Mouse (Mus musculus) adrenal gland, postnatal 36 days (tissue): Measurements from ENCODE around the gene Cdr2. TPM values are rescaled to one million over a fixed set of nuclear protein-coding genes. Genes with fewer than 3 reads are reported as not detected.
A peak's percentile ranks its signal among the peaks of the same experiment; 100 is the strongest.
"Not testable (repeated sequence)": the region's sequence is repeated elsewhere in the genome, so short reads cannot be mapped to it uniquely, and the experiment has no call there.

Experiments used
- DNase-seq, 2 experiments: peaks; one replicate each; pipeline ENCODE4 v3.0.0; 2021; ENCODE audit warnings: mixed read lengths in 1 of 2
- total RNA-seq, 2 experiments: library from RNA; stranded (reverse); gene quantifications; 2 replicates each; pipeline ENCODE4 v1.2.3; 2021

Gene Cdr2
- total RNA-seq, 2 experiments from 2014 or later, result 4.9 to 15.0 TPM

DNA sequence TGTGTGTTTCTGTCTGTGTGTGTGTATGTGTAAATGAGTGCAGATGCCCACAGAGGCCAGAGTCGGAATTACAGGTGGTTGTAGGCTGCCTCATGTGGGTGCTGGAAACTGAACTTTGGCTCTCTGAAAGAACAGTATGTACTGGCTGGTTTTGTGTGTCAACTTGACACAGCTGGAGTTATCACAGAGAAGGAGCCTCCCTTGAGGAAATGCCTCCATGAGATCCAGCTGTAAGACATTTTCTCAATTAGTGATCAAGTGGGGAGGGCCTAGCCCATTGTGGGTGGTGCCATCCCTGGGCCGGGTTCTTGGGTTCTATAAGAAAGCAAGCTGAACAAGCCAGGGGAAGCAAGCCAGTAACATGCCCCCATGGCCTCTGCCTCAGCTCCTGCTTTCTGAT, 9.6 kb downstream of the Cdr2 start:
- not testable (repeated sequence) for DNase-seq

DNA sequence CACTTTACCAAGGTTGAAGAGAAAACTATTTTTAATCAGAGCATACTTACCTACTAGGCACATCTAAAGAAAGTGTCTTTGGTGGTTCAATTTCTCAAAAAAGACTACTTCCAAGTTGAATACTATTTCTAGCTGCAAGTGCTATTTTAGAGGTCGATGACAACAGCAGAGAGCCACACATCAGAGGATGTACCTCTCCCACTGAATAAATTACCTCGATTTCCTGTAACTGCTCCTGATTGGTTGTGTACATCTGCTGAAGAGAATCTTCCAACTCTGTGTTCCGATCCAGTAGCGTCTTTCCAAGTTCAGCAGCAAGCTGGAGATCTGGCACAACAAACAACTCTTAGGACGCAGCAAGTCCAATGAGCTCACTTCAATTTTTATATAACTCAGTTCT, 12.0 kb downstream of the Cdr2 start:
- DNase-seq, result no peak

DNA sequence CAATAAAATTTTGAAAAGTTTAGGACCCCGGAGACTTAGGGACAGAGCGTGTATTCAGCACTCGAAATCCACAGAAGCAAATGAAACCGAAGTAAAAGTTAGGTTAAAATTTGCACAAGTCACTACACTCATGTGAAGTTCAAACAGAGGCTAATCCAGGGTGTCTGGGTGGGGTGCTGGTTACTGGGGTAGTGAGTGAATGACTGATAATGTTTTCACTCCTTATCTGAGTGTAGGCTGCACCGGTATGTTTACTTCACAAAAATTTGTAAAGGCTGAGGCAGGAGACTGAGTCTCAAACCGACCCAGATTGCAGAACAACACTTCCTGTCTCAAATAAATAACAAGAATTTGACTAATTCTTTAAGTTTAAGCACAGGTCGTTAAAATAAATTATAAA, 12.9 kb downstream of the Cdr2 start:
- DNase-seq, result no peak

DNA sequence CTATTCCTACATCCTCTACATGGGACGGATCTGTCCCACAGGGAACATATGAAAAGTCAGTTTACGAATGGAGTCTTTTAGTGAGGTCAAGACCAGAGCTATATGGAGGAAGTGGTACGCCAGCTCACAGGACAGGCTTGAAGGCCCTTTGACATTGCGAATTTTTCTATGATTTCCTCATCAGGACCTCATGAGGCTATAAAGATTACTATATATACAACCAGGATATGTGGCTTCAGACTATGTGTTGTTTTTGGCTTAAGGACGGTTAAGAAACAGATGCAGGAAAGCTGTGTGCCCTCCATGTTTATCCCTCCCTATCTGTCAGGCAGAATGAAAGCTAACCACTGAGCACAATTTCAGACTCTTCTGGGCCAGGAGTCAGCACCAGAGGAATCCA, 19.0 kb downstream of the Cdr2 start:
- no peak for DNase-seq

DNA sequence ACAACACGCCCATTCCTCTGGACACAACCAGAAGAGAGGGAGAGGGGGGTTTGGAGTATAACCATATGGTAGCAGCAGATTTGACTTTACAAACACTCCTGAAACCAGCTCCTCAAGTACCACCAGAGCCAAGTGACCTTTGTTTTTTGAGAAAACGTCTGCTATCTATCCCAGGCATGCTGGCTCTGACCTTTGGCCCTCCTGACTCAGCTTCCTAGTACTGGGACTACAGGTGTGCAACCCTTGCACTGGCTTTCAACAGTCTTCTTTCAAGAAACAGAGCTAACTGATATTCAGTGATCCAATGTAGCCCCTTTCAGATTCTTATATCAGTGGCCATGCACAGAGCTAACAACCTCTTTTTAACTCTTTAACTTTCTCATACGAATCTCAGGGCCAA, 20.2 kb downstream of the Cdr2 start:
- DNase-seq, result no peak

DNA sequence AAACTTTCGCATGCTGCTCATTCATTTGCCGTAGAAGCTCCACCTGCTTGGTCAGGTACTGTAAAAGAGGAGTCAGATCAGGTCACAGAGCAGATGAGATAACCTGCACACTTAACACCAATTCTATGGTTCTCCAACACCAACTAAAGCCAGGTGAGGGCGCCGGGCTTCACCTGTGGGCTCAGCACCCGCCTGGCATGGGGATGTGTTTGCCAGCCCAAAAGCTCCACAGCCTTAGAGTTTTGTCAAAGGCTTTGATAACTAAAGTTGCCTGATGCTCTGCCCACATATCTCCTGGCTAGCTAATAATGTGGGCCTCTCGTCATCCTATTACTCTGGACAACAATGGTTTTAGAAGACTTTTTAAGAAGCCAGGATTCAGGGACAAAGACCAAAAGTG, 21.5 kb downstream of the Cdr2 start:
- DNase-seq, result peak in 1 of 2 experiments; percentile 11

DNA sequence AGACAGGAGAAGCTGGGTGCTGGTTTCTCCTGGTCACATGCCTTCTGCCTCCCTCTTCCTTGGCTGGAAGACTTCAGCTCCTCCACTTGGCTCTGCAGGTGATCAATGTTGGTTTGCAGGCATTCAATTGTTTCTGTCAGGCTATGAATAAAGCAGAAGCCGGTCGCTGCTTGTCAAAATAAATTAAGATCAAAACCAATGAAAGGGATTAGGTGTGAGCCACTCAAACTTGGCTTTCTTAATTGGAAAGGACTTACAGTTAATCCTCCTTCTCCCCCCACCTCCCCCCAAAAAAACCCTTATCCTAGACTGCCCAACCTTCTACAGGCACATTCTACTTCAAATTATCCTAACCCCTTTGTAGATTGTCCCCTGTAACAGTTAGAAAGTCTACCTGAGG, 22.0 kb downstream of the Cdr2 start:
- DNase-seq, result no peak

DNA sequence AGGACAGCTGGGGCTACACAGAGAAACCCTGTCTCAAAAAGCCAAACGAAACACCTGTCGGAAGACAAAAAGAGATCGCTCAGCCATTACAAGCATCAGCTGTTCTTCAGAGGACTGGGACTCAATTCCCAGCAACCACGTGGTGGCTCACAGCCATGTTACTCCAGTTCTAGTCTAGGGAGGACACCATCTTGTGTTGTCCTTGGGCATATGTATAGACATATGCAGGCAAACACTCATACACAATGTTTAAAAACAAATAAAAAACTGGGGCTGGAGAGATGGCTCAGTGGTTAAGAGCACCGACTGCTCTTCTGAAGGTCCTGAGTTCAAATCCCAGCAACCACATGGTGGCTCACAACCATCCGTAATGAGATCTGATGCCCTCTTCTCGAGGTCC, 28.5 kb downstream of the Cdr2 start:
- not testable (repeated sequence) for DNase-seq

DNA sequence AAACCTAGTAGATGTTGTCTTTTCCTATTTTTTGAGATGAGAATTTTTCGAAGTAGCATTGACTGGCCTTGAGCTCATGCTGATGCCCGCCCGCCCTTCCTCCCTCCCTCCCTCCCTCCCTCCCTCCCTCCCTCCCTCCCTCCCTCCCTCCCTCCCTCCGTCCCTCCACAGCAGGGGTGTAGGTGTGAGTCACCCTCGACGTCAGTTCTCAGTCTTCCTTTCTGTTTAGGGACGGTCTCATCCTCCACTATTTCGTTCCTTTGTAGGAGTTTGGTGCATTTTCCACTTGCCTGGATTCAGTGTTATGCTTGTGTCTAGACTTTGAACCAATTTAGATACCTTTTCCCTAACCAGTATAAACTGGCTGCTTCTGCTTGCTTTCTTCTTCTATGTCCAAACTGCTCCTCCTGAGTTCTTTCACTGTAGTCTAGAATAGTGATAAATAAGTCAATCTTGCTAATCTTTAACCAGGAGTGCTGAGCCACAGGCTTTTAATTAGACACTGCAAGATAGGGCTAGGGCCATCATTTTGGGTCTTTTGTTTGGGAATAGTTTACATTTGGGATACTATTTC, 38.1 kb downstream of the Cdr2 start:
- peak; percentile 43 to 65 for DNase-seq

DNA sequence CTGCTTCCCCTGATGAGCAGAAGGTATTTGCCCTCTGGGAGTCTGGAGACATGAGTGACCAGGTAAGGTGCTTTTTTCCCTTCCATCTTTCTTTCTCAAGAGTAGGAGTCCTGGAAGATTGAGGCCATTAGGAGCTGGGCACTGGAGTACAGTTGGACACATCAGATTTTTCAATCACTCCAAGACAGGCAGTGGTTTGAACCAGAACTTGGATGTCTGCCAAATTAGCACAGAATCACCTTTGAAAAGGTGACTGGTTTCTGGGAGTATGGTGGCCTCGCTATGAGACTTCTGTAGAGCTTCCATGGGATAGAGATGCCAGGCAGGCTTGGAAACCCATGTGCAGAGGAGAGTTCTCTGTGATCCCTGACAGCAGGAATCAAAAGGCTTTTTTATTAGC, 39.6 kb downstream of the Cdr2 start:
- no peak for DNase-seq

DNA sequence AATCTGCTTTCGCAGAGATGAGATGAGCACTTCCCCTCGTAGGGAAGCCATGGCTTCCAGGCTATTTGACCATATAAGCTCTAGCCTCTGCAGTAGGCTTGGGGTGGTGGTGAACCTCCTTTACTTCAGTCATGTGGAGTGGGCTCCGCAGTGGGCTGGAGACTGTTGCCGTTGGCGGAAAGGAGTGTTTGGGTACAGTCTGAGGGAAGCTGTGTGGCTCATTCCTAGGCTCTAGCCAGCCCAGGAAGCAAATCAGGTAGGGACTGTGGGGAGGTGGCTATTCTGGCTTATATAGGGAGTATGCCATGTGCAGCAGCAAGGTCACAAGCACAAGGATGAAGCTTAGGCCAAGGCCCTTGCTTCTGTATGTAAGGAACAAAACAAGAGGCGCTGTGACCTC, 40.9 kb downstream of the Cdr2 start:
- no peak for DNase-seq

DNA sequence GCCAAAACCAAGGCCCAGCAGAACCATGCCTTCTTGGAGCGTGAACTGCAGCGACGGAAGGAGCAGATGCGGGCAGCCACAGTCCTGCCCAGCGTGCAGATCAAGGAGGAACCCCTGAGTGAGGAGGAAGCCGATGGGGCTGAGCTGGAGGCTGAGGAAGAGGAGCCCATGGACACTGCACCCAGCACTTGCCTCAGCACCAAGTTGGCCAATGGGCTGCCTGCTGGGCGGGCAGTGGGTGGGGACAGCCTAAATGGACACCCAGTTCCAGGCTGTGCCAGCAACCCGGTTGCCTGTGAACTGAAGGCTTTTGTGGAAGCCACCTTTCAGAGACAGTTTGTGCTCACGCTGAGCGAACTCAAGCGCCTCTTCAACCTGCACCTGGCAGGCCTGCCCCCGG, 41.8 kb downstream of the Cdr2 start:
- peak; percentile 6 to 15 for DNase-seq

DNA sequence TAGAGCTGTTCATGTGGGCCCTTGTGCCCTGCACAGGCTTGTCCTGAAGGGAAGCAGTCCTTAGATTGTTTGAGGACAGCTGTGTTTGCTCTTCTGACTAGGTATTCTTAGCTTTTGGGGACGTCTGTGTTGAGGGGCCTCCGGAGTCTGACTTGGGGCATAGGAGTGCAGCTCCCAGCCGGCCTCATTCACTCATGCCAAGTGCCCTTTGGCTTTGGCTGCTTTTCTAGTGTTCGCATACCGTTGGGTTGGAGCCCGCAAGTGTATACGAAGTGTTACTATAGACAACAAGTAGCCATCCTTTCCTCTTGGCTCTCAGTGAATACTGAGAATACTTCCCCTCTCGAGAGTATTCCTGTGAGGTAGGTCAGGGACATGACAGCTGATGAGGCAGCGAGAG, 43.9 kb downstream of the Cdr2 start:
- no peak for DNase-seq

DNA sequence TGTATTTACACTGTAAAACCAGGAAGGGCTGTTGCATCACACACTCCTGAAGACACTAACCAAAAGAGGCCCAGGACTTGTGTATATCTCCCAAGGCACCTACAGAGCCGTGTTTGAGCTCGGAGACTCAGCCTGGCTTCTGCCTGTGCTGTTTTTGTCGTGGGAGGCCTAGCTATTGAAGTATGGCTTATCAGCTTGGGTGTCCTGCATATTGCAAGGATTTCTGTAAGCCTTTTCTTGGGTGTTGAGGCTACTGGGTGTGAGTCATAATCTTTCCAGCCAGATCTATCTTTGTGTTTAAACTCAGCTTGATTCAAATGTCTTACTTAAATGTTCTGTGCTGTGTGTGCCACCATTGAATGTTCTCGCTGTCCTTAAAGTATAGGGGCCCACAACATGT, 45.6 kb downstream of the Cdr2 start:
- no peak for DNase-seq

DNA sequence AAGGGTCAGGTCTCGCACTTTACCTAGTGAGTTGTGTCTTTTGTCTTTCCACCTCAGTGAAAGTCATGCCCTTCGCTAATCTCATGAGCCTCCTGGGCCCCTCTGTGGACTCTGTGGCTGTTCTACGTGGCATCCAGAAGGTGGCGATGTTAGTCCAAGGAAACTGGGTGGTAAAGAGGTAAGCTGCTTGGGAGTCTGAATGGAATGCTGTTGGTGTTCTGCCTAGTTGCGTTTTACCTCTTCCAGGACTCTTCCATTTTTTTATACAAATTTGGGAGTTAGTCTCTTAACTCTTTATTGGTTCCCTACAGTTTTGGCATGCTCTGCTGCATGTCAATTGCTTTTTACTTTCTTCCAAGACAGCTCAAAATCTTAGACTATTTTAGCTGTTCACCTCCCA, 47.4 kb downstream of the Cdr2 start:
- peak; percentile 41 to 62 for DNase-seq

DNA sequence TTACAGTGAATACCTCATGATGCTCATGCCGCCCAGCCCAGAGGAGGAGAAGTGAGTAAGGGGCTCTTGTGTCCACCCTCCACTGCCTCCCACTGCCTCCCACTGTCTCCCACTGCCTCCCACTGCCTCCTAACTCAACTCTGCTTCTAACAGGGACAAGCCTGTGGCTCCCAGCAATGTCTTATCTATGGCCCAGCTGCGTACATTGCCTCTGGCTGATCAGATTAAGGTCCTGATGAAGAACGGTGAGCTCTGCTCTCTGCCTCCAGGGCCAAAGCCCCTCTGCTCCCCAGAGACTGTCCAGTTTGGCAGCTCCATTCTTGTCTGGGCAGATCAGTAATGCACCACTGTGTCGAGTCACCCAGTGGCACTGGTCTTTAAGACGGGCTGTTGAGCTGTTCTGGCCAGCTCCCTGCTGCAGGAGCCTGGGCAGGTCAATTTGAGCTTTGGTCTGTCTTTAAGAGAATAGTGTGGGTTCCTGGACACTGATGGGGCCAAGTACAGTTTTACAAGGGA, 48.4 kb downstream of the Cdr2 start:
- no peak for DNase-seq

DNA sequence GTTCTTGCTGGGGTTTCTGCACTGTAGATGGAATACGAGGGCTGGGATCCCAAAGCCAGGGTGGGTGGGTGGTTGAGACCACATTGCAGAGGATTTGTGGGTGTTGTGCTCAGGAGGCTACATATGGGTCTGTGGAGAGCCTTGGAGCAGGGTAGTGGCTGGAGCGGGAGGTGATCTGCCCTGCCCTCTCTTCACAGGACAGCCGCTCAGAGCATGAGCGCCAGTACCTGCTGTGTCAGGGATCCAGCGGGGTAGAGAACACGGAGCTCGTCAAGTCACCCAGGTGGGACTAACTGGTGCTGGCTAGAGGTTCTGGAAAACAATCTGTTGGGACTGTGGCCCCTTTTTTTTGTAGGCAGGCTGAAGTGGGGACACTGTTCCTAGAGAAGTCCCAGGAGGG, 49.0 kb downstream of the Cdr2 start:
- no peak for DNase-seq

DNA sequence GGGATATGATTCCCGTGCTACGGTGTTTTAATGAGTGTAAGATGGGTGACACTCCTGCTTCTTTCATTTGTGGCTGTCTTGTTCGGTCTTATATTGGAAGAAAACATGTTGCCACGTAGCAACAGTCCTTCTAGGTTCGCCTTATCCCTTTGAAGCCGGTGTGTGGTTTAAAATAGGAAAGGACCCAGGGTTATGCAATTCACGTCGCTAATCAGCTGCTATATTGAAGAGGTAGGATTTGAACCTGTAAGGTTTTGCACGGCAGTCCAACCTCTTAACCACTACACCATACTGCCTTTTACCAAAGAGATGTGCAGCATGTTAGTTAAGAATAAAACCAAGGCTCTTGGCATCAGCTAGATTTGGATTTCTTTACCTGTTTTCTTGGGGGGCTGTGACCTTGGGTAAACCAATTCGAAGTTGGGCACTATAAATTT, 63.6 kb downstream of the Cdr2 start:
- DNase-seq, result peak; percentile 32 to 61

DNA sequence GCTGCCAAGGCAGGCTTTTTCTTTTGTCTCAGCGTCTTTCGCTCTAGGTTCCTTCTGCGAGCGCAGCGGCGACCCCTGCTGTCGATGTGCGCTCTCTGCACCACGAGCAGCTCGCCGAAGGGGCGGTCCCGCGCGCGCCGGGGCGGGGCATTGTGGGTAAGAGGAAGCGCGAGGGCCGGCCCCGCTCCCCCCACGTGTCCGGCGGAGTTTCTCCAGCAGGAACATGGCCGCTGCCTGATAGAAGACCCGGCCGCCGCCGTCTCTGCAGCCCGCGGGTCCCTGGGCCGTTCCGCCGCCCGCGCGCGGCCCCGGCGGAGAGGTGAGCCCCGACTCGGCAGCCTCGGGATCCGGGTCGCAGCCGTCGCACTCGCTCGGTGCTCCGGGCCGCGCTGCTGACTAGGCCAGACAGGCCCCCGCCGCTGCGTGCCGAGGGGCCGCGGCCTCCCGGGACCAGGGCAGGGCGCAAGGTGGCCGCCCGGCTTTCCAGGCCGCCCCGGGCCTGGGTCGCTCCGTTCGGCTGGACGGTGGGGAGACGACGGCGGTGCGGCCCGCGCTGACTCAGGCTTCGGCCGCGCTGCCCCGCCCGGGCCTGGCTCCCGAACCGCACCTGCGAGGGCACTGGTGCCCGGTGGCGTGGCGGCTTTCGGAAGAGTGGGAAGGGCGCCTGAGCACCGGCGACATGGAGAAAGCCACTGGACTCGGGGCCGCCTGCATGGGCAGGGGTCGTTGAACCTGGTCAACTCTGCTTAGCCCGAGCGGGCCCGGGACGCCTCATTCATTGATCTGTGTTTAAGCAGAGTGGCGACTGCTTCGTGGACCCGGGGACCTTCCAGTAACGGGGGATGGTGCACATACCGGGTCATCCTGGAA, 64.3 kb downstream of the Cdr2 start, which contains the start of gene Polr3e:
Gene Polr3e (plus strand): TSS at position 153 of the 870 bp plus-strand sequence.
- peak; percentile 99 to 100 for DNase-seq

DNA sequence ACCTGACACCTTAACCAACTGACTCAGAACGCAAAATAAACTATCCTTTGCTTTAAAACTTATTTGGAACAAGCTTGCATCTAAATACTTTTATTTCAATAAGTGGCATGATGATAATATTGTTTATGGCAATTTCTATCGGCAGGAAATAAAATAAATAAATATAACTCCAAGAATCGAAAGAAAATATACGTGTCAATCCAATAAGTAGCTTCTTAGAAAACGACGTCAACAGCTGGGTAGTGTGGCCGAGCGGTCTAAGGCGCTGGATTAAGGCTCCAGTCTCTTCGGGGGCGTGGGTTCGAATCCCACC, 64.9 kb downstream of the Cdr2 start:
- DNase-seq, result no peak

DNA sequence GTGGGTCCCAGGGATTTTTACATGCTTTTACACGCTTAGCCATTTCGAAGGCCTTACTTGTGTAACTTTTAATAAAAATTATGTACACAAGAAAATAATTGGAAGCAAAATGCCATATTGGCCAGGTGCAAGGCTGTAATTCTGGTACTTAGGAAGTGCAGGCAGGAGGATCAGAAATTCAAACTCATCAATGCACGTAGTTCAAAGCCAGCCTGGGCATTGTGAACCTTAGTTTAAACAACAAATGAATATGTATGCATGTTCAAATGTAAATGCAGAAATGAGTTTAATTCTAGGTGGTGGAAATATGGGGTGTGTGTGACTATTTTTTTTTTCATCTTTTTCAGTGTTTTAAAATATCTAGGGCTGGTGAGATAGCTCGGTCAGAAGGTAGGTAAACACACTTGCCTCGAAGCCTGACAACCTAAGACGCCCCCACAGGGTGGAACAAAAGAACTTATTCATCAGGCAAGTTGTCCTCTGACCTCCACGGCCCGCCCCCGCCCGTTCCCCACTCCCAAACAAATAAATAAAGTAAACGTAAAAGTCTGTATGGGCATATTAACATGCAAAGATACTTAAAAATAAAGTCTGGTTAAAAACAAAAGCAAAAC, 65.7 kb downstream of the Cdr2 start:
- DNase-seq, result no peak

DNA sequence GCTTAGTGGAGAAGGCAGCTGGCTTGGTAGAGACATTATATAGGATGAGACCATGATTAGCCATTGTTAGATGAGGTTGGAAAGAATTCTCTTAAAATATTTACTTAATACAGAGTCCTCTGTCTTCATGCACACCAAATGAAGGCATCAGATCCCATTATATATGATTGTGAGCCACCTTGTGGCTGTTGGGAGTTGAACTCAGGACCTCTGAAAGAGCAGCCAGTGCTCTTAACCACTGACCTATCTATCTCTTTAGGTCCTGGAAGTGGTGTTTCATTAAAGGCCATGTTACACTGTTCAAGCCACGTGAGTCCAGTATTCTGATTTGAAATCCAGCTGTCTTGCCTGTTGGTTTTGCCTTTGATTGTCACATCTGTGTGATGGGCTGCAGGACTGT, 68.8 kb downstream of the Cdr2 start:
- no peak for DNase-seq

DNA sequence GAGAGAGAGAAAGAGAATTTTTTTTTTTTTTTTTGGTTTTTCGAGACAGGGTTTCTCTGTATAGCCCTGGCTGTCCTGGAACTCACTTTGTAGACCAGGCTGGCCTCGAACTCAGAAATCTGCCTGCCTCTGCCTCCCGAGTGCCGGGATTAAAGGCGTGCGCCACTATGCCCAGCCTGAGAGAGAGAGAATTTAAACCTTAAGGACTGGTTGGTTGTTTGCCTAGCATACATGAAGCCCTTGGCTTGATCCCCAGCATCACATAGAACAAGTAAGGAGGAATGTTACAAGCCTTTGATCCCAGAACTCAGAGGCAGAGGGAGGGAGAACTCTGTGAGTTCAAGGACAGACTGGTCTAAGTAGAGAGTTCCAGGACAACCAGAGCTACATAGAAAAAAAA, 70.8 kb downstream of the Cdr2 start:
- DNase-seq, result not testable (repeated sequence)
